Mouse (Mus musculus): ENCODE measurements around the gene Eppin. TPM values are rescaled to one million over a fixed set of nuclear protein-coding genes. Genes with fewer than 3 reads are reported as not detected.
"Not testable (repeated sequence)": the region's sequence is repeated elsewhere in the genome, so short reads cannot be mapped to it uniquely, and the experiment has no call there.

Eppin gene
- polyA plus RNA-seq (2016; fragmentation: Nextera tagmentation; extraction: Ambion mirVana) = not detected in 2 replicates

DNA sequence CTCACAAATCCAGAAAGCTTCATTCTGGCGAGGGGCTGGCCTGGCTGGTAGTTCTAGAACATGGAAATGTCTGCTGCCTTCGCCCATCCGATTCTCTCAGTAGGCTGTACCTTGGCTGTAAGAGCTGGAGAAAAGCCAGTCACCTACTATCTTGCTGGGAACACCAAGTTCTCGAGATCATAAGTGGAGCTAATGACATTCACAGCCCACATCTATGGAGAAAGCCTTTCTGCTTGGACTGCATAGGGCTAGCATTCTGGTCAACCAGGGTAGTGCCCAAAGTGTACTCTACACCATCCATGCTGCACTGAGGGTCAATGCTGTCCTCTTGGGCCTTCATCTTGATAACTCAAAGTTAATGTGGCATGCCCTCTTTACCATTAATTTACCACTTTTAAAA, at the start of gene Eppin:
Gene Eppin, minus strand, starts transcription at position 101 of the 400 bp plus-strand sequence.
- Histone ChIP-seq H3K4me3 (no peak within 1 kb of the TSS), H3K27ac (replicated peaks) (no peak within 1 kb of the TSS), H3K27me3 (replicated peaks; ENCODE audit: low read depth, poor library complexity, severe bottlenecking) (no peaks in the 10 kb centered on the region), H3K4me1 (peaks cover 5% of the 10 kb centered on the region), H3K36me3 (replicated peaks) (no peaks in the 10 kb centered on the region), H3K9me3 (no peaks in the 10 kb centered on the region)
- 80% methylated on average over 4 of the region's 4 CpGs for WGBS
- no peak for DNase-seq (ENCODE audit: low spot score)

GRCm38 (mm10) chr2:164641881-164642673, 48.7 kb upstream of the Eppin start:
- H3K27me3 ChIP-seq (replicated peaks; ENCODE audit: low read depth, poor library complexity, severe bottlenecking) = no peaks in the 10 kb centered on the region
- no peak for DNase-seq (ENCODE audit: low spot score)
- no peaks in the 10 kb centered on the region for H3K4me1 ChIP-seq
- no peaks in the 10 kb centered on the region for H3K36me3 ChIP-seq (replicated peaks)
- no peaks in the 10 kb centered on the region for H3K9me3 ChIP-seq
- H3K27ac ChIP-seq (replicated peaks) = no peak overlapping the region
- 85% methylated on average over 13 of the region's 13 CpGs for WGBS
- no peak overlapping the region for H3K4me3 ChIP-seq

- no peak overlapping the region for H3K4me3 ChIP-seq
- DNase-seq (ENCODE audit: low spot score) = no peak
- H3K9me3 ChIP-seq = no peaks in the 10 kb centered on the region
- H3K27me3 ChIP-seq (replicated peaks; ENCODE audit: low read depth, poor library complexity, severe bottlenecking) = no peaks in the 10 kb centered on the region
- 71% methylated on average over 7 of the region's 7 CpGs for WGBS
- H3K27ac ChIP-seq (replicated peaks) = no peak overlapping the region
- no peaks in the 10 kb centered on the region for H3K36me3 ChIP-seq (replicated peaks)
- H3K4me1 ChIP-seq = no peaks in the 10 kb centered on the region
These were observed 47.7 kb upstream of the Eppin start for GRCm38 (mm10) chr2:164641129-164641528.

- no peak within 1 kb of the TSS for H3K27ac ChIP-seq (replicated peaks)
- no peak for DNase-seq (ENCODE audit: low spot score)
- no peaks in the 10 kb centered on the region for H3K36me3 ChIP-seq (replicated peaks)
- no peaks in the 10 kb centered on the region for H3K9me3 ChIP-seq
- no peaks in the 10 kb centered on the region for H3K27me3 ChIP-seq (replicated peaks; ENCODE audit: low read depth, poor library complexity, severe bottlenecking)
- no peak within 1 kb of the TSS for H3K4me3 ChIP-seq
- 86% methylated on average over 3 of the region's 3 CpGs for WGBS
- H3K4me1 ChIP-seq = no peaks in the 10 kb centered on the region
These were observed 45.3 kb upstream of the Eppin start, which contains the start of gene Wfdc16 for GRCm38 (mm10) chr2:164638696-164639095. TSS of gene Wfdc16 (minus strand) at chr2:164638796.

DNA sequence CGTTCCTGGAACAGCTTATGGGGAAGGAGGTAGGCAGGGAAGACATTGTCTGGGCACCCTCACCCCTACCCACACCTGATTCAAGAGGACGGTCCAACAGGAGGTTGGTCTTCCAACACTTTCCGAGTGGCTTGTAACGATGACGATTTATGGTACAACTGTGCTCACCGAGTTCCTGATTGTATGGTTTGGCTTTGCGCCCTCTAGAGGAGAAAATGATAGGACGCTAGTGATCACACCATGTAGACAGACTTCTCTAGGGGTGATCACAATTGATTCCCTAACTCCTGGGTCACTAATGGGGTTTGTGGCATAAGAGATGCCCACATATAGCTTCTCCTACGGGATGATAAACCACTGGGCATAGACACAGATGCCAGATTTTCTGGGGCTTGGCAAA, 41.9 kb upstream of the Eppin start:
- Histone ChIP-seq H3K36me3 (replicated peaks) (no peaks in the 10 kb centered on the region), H3K27me3 (replicated peaks; ENCODE audit: low read depth, poor library complexity, severe bottlenecking) (no peaks in the 10 kb centered on the region), H3K9me3 (no peaks in the 10 kb centered on the region), H3K4me3 (no peak overlapping the region), H3K27ac (replicated peaks) (no peak overlapping the region), H3K4me1 (no peaks in the 10 kb centered on the region)
- DNase-seq (ENCODE audit: low spot score) = no peak
- 76% methylated on average over 9 of the region's 9 CpGs for WGBS

GRCm38 (mm10) chr2:164621775-164622174, 28.4 kb upstream of the Eppin start:
- no peak overlapping the region for H3K27ac ChIP-seq (replicated peaks)
- no peak for DNase-seq (ENCODE audit: low spot score)
- 81% methylated on average over 4 of the region's 4 CpGs for whole genome bisulfite sequencing
- no peaks in the 10 kb centered on the region for H3K4me1 ChIP-seq
- H3K27me3 ChIP-seq (replicated peaks; ENCODE audit: low read depth, poor library complexity, severe bottlenecking) = no peaks in the 10 kb centered on the region
- H3K4me3 ChIP-seq = no peak overlapping the region
- no peaks in the 10 kb centered on the region for H3K9me3 ChIP-seq
- H3K36me3 ChIP-seq (replicated peaks) = no peaks in the 10 kb centered on the region

DNA sequence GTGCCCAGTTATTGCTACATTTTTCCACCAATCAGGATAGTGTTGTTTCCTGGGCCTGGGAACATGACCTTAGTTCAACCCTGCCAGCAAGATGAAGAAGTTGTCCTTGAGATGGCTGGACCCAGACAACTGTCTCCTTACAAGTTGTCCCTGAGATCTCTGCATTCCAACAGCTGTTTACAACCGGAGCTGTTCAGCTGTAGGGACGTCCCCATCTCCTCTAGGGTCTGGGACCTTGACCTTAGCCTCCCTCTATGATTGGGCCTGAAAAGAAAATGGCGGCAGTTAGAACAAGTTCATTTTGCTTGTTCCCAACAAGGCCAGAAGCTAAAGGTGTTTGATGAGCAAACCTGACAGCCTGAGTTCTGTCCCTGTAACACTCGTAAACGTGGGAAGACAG, 25.7 kb upstream of the Eppin start:
- H3K27ac ChIP-seq (replicated peaks) = no peak overlapping the region
- 68% methylated on average over 5 of the region's 5 CpGs for WGBS
- DNase-seq (ENCODE audit: low spot score) = no peak

GRCm38 (mm10) chr2:164615386-164615785, 22.0 kb upstream of the Eppin start:
- H3K4me1 ChIP-seq = no peaks in the 10 kb centered on the region
- H3K27ac ChIP-seq (replicated peaks) = no peak overlapping the region
- H3K27me3 ChIP-seq (replicated peaks; ENCODE audit: low read depth, poor library complexity, severe bottlenecking) = no peaks in the 10 kb centered on the region
- no peak for DNase-seq (ENCODE audit: low spot score)
- H3K9me3 ChIP-seq = no peaks in the 10 kb centered on the region
- no peaks in the 10 kb centered on the region for H3K36me3 ChIP-seq (replicated peaks)
- no peak overlapping the region for H3K4me3 ChIP-seq
- WGBS = 92% methylated on average over 3 of the region's 3 CpGs

More for the DNA sequence above, 25.7 kb upstream of the Eppin start:
- Histone ChIP-seq H3K9me3 (no peaks in the 10 kb centered on the region), H3K36me3 (replicated peaks) (no peaks in the 10 kb centered on the region), H3K27me3 (replicated peaks; ENCODE audit: low read depth, poor library complexity, severe bottlenecking) (no peaks in the 10 kb centered on the region), H3K4me3 (no peak overlapping the region), H3K4me1 (no peaks in the 10 kb centered on the region)

GRCm38 (mm10) chr2:164613471-164613870, 20.1 kb upstream of the Eppin start, which contains the start of the genes Wfdc6b and Wfdc8:
TSS of gene Wfdc6b (plus strand) at chr2:164613522.
TSS of gene Wfdc8 (minus strand) at chr2:164613626.
- H3K36me3 ChIP-seq (replicated peaks); H3K27me3 ChIP-seq (replicated peaks; ENCODE audit: low read depth, poor library complexity, severe bottlenecking); H3K4me3 ChIP-seq; DNase-seq (ENCODE audit: low spot score); H3K4me1 ChIP-seq; H3K27ac ChIP-seq (replicated peaks); H3K9me3 ChIP-seq: not testable (repeated sequence)
- 65% methylated on average over 8 of the region's 8 CpGs for WGBS

- H3K27me3 ChIP-seq (replicated peaks; ENCODE audit: low read depth, poor library complexity, severe bottlenecking) = no peaks in the 10 kb centered on the region
- no peak overlapping the region for H3K27ac ChIP-seq (replicated peaks)
- no peak for DNase-seq (ENCODE audit: low spot score)
- no peaks in the 10 kb centered on the region for H3K4me1 ChIP-seq
- H3K4me3 ChIP-seq = no peak overlapping the region
- H3K9me3 ChIP-seq = no peaks in the 10 kb centered on the region
- 80% methylated on average over 6 of the region's 6 CpGs for WGBS
- H3K36me3 ChIP-seq (replicated peaks) = no peaks in the 10 kb centered on the region
These were observed 15.4 kb upstream of the Eppin start for GRCm38 (mm10) chr2:164608781-164609180.

DNA sequence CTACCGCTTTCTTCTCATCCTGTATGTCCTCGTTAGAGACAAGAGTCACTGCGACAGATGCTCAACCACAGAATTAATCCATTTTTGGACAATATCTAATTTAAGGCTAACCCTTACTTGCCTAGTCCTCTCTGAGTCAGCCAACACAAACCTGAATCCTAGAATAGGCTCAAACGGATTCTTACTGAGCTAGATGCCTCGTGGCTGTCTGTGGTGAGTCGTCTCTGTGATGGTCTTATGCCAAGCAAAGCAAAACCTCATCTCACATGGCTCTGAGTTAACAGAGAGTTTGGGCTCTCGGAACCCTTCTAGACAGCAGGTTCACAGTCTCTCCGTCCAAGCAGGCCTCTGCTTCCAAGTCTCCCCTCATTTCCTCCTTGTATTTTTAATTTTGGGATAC, 11.0 kb upstream of the Eppin start:
- H3K4me3 ChIP-seq = no peak overlapping the region
- no peaks in the 10 kb centered on the region for H3K4me1 ChIP-seq
- WGBS = 93% methylated on average over 8 of the region's 8 CpGs
- peaks cover 4% of the 10 kb centered on the region; the same call in 1 of the 2 replicates for H3K9me3 ChIP-seq
- H3K36me3 ChIP-seq (replicated peaks) = no peaks in the 10 kb centered on the region
- H3K27me3 ChIP-seq (replicated peaks; ENCODE audit: low read depth, poor library complexity, severe bottlenecking) = no peaks in the 10 kb centered on the region
- no peak for DNase-seq (ENCODE audit: low spot score)
- no peak overlapping the region for H3K27ac ChIP-seq (replicated peaks)

DNA sequence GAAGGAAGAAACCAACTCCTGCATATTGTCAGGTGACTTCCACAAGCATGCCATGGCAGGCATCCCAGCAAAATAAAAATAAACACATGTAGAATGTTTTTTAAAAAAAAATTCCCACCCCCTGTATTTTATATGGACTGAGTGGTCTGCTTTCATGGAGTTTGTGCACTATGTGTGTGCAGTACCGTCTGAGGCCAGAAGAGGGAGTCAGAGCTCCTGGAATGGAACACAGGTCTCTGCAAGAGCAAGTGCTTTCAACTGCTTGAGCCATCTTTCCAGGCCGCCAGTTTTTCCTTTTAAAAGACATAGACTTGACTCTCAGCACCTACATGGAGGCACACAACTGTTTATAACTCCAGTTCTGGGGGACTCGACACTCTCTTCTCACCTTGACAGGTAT, 10.1 kb upstream of the Eppin start:
- 87% methylated on average over 3 of the region's 3 CpGs for whole genome bisulfite sequencing
- Histone ChIP-seq H3K9me3 (peaks cover 4% of the 10 kb centered on the region; the same call in 1 of the 2 replicates), H3K36me3 (replicated peaks) (no peaks in the 10 kb centered on the region), H3K4me1 (no peaks in the 10 kb centered on the region), H3K4me3 (no peak overlapping the region), H3K27ac (replicated peaks) (no peak overlapping the region), H3K27me3 (replicated peaks; ENCODE audit: low read depth, poor library complexity, severe bottlenecking) (no peaks in the 10 kb centered on the region)
- no peak for DNase-seq (ENCODE audit: low spot score)

DNA sequence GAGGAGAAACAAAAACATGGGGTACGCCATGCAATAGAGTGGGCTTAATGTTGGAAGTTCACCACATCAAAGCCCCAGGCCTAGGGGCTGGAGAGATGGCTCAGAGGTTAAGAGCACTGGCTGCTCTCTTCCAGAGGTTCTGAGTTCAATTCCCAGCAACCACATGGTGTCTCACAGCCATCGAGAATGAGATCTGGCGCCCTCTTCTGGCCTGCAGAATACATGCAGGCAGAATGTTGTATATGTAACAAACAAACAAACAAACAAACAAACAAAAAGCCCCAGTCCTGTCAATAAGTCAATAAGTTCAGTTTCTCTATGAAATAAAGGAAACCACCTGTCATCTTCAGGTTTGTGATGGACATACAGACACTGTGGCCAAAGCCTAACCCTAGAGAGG, 6.8 kb upstream of the Eppin start:
- Histone ChIP-seq H3K27ac (replicated peaks) (no peak overlapping the region), H3K4me3 (no peak overlapping the region), H3K36me3 (replicated peaks) (no peaks in the 10 kb centered on the region), H3K4me1 (no peaks in the 10 kb centered on the region), H3K27me3 (replicated peaks; ENCODE audit: low read depth, poor library complexity, severe bottlenecking) (no peaks in the 10 kb centered on the region), H3K9me3 (peaks cover 4% of the 10 kb centered on the region; the same call in 1 of the 2 replicates)
- WGBS = 72% methylated on average over 3 of the region's 3 CpGs
- DNase-seq (ENCODE audit: low spot score) = no peak

All from embryonic facial prominence, embryonic 10.5 days (tissue).